Mouse (Mus musculus) lung, adult 2 months (tissue): Measurements from ENCODE around the gene Dlat.

ENCODE experiments used
- CTCF ChIP-seq: fragments of 200-500 bp; IDR thresholded peaks from 2 replicates; pipeline ENCODE4 v1.5.1; 2011; ENCODE audit warnings: mild to moderate bottlenecking, low read length, control low read depth; ENCODE audit not compliant: insufficient read depth
- POLR2A ChIP-seq: fragments of 200-500 bp; IDR thresholded peaks from 2 replicates; pipeline ENCODE4 v1.6.1; 2011; ENCODE audit warnings: low read depth, mild to moderate bottlenecking, control low read depth, low read length, borderline replicate concordance; ENCODE audit errors: extremely low read depth

GRCm38 (mm10) chr9:50686866-50687652 lies 27.5 kb upstream of the Dlat start:
- no peak for TF ChIP-seq CTCF
- no peak for TF ChIP-seq POLR2A
